In the genomic region with DNA sequence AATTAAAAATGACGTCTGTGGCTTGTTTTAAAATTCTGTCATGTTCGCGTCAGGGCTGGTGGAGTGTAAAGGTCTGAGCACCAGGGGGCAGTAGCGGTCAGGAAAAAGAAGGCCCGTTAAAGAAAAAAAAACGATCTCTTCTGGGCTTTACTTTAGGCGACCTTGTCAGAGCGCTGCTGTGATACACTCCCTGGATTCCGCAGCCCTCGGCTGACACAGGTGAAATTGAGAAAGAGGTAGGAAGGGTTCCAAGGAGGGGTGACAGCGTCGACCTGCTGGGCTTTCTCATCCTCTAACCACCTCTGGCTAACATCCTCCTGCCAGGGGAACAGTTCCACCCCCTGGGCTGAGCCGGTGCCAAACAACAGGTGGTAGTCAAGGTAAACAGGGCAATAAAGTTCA, we compare ENCODE assay signal across 8 mouse cellular contexts. TPM values are rescaled to one million over a fixed set of nuclear protein-coding genes. Genes with fewer than 3 reads are reported as not detected.
DNase-seq lines count a peak whose midpoint lies in the region; ATAC-seq and TF ChIP-seq lines count a peak whose summit lies in the region.

No protein-coding gene starts in this region.

- H3K9me3 ChIP-seq in MEL (replicated peaks; ENCODE audit: insufficient read depth, low read length), result no peaks in the 10 kb centered on the region
- no peaks in the 10 kb centered on the region for H3K9me3 ChIP-seq in lung, embryonic 15.5 days

- no peaks in the 10 kb centered on the region for H3K79me2 ChIP-seq in MEL (ENCODE audit: control insufficient read depth, insufficient read depth, low read length, poor library complexity)

- peak overlapping the region; percentile 65 for H3K9ac ChIP-seq in MEL (ENCODE audit: control insufficient read depth, low read depth, low read length, poor library complexity, severe bottlenecking)
- H3K9ac ChIP-seq in lung, embryonic 15.5 days, result no peak overlapping the region

- 2% methylated on average over 13 of the region's 13 CpGs for WGBS in kidney, adult 2 months
- 4% methylated on average over 13 of the region's 13 CpGs for WGBS in lung, embryonic 15.5 days
- WGBS in olfactory bulb, adult 2 months, result 5% methylated on average over 13 of the region's 13 CpGs

- peaks cover 0 to 6% of the 10 kb centered on the region in 2 experiments; a peak in 2 of 4 replicates for H3K36me3 ChIP-seq in MEL (ENCODE audit: control insufficient read depth in 1 of 2, insufficient read depth in 2 of 2, low read length in 2 of 2)
- no peaks in the 10 kb centered on the region for H3K36me3 ChIP-seq in kidney, adult 2 months (ENCODE audit: control insufficient read depth, insufficient read depth, low read length)
- H3K36me3 ChIP-seq in lung, embryonic 15.5 days, result no peaks in the 10 kb centered on the region

- TF ChIP-seq EP300 in MEL (IDR thresholded peaks at IDR 0.05; ENCODE audit: low read depth in 1 of 2, low read length in 2 of 2), result no peak

- H3K4me3 ChIP-seq in MEL (ENCODE audit: control insufficient read depth in 1 of 2, insufficient read depth in 1 of 2, low read depth in 2 of 2, low read length in 2 of 2), result peak overlapping the region; percentile 64 to 70
- peak overlapping the region; percentile 36; the same call in 1 of the 2 replicates for H3K4me3 ChIP-seq in kidney, adult 2 months (ENCODE audit: insufficient read depth, low read depth, low read length)
- no peak overlapping the region for H3K4me3 ChIP-seq in lung, embryonic 15.5 days
- no peak overlapping the region for H3K4me3 ChIP-seq in olfactory bulb, adult 2 months (ENCODE audit: insufficient read depth, low read depth, low read length)

- H3K27ac ChIP-seq in MEL (ENCODE audit: control insufficient read depth, low read depth, low read length), result no peak overlapping the region
- H3K27ac ChIP-seq in kidney, adult 2 months (ENCODE audit: insufficient read depth, low read depth, low read length), result peak overlapping the region; percentile 73
- H3K27ac ChIP-seq in lung, embryonic 15.5 days, result no peak overlapping the region
- no peak overlapping the region for H3K27ac ChIP-seq in olfactory bulb, adult 2 months (ENCODE audit: insufficient read depth, low read depth, low read length)

- DNase-seq in B cell, adult 2 months, result peak; percentile 84 to 86
- peak; percentile 91 for DNase-seq in MEL (ENCODE audit: low read depth, low spot score)
- DNase-seq in embryo, embryonic 10.5 days (ENCODE audit: low spot score), result peak; percentile 86
- peak; percentile 71 for DNase-seq in kidney, adult 2 months
- DNase-seq in yolk sac, embryonic 10.5 days (ENCODE audit: low spot score), result peak; percentile 61

- no peaks in the 10 kb centered on the region for H3K27me3 ChIP-seq in MEL (ENCODE audit: control insufficient read depth in 1 of 2, insufficient read depth in 2 of 2, low read length in 2 of 2)
- H3K27me3 ChIP-seq in kidney, adult 2 months (replicated peaks; ENCODE audit: control insufficient read depth, insufficient read depth, low read length), result 0 out of 2 replicates have a peak, but pooled peaks cover 1% of the 10 kb centered on the region
- H3K27me3 ChIP-seq in lung, embryonic 15.5 days, result no peaks in the 10 kb centered on the region

- peaks cover 0 to 9% of the 10 kb centered on the region in 2 experiments; a peak in 1 of 4 replicates for H3K4me1 ChIP-seq in MEL (ENCODE audit: control insufficient read depth in 1 of 2, insufficient read depth in 2 of 2, low read length in 2 of 2)
- H3K4me1 ChIP-seq in kidney, adult 2 months (ENCODE audit: control insufficient read depth, insufficient read depth, low read length), result peaks cover 3% of the 10 kb centered on the region; the same call in 1 of the 2 replicates
- 0 out of 2 replicates have a peak, but pooled peaks cover 3% of the 10 kb centered on the region for H3K4me1 ChIP-seq in lung, embryonic 15.5 days
- H3K4me1 ChIP-seq in olfactory bulb, adult 2 months (ENCODE audit: control insufficient read depth, insufficient read depth, low read length), result no peaks in the 10 kb centered on the region

- peak; percentile 84 for TF ChIP-seq RAD21 in MEL (IDR thresholded peaks at IDR 0.05; ENCODE audit: low read depth, low read length)

- no peak for TF ChIP-seq POLR2A in MEL (IDR thresholded peaks at IDR 0.05; ENCODE audit: control insufficient read depth in 1 of 2, insufficient read depth in 1 of 2, low read depth in 1 of 2, low read length in 2 of 2, poor library complexity in 1 of 2)
- TF ChIP-seq POLR2A in kidney, adult 2 months (IDR thresholded peaks at IDR 0.05; ENCODE audit: low read depth, low read length), result no peak
- TF ChIP-seq POLR2A in olfactory bulb, adult 2 months (IDR thresholded peaks at IDR 0.05; ENCODE audit: insufficient read depth, low read depth, low read length), result no peak

- TF ChIP-seq CTCF in MEL (IDR thresholded peaks at IDR 0.05 in 2 of 3, conservative IDR thresholded peaks at IDR 0.05 in 1 of 3; ENCODE audit: control insufficient read depth in 1 of 3, insufficient read depth in 1 of 3, low read depth in 2 of 3, low read length in 3 of 3, poor library complexity in 1 of 3, severe bottlenecking in 1 of 3), result peak; percentile 77 to 89 (median 86)
- peak; percentile 77 for TF ChIP-seq CTCF in kidney, adult 2 months (conservative IDR thresholded peaks at IDR 0.05; ENCODE audit: insufficient read depth, insufficient read length, low read depth, low read length)
- TF ChIP-seq CTCF in olfactory bulb, adult 2 months (IDR thresholded peaks at IDR 0.05; ENCODE audit: insufficient read depth, low read depth, low read length), result peak; percentile 29; the same call in 1 of the 2 replicates

- H3K4me2 ChIP-seq in lung, embryonic 15.5 days, result peak overlapping the region; percentile 47

- peak; percentile 63 for ATAC-seq in granulocyte monocyte progenitor cell, adult 5-6 weeks (replicated peaks; ENCODE audit: poor library complexity, severe bottlenecking)
- ATAC-seq in lung, embryonic 15.5 days (ENCODE audit: borderline replicate concordance, extremely low read depth, low FRiP score, low TSS enrichment), result peak; percentile 35; the same call in 1 of the 2 replicates

TF ChIP-seq in MEL, 35 proteins besides CTCF, POLR2A, EP300 and RAD21 (continues in another document):
- no peak for TF ChIP-seq CHD1 (IDR thresholded peaks at IDR 0.05; ENCODE audit: low read depth, low read length)
- TF ChIP-seq ETS1 (IDR thresholded peaks at IDR 0.05; ENCODE audit: low read depth, low read length), result no peak
- no peak for TF ChIP-seq TAL1 (IDR thresholded peaks at IDR 0.05; ENCODE audit: low read length)
- no peak for TF ChIP-seq MAX (IDR thresholded peaks at IDR 0.05; ENCODE audit: low read length)
- TF ChIP-seq UBTF (IDR thresholded peaks at IDR 0.05; ENCODE audit: borderline replicate concordance, insufficient read depth, low read depth, low read length), result no peak
- TF ChIP-seq GABPA (IDR thresholded peaks at IDR 0.05; ENCODE audit: low read depth, low read length), result no peak
- TF ChIP-seq ELF1 (IDR thresholded peaks at IDR 0.05; ENCODE audit: low read depth, low read length), result no peak
- TF ChIP-seq SMC3 (IDR thresholded peaks at IDR 0.05; ENCODE audit: low read depth, low read length), result peak; percentile 79
- TF ChIP-seq RCOR1 (IDR thresholded peaks at IDR 0.05; ENCODE audit: low read depth, low read length), result no peak; the same call in 1 of the 2 replicates
- no peak for TF ChIP-seq NRF1 (IDR thresholded peaks at IDR 0.05; ENCODE audit: insufficient read depth, low read depth, low read length, poor library complexity, severe bottlenecking)
- TF ChIP-seq SIN3A (IDR thresholded peaks at IDR 0.05; ENCODE audit: low read length), result peak; percentile 18; the same call in 1 of the 2 replicates
- TF ChIP-seq MAZ (IDR thresholded peaks at IDR 0.05; ENCODE audit: low read depth, low read length), result no peak
- TF ChIP-seq HCFC1 (IDR thresholded peaks at IDR 0.05; ENCODE audit: low read depth, low read length), result no peak
- no peak for TF ChIP-seq GATA1 (IDR thresholded peaks at IDR 0.05; ENCODE audit: low read depth, low read length)
- TF ChIP-seq USF2 (IDR thresholded peaks at IDR 0.05; ENCODE audit: borderline replicate concordance in 1 of 2, insufficient read depth in 1 of 2, low read depth in 1 of 2, low read length in 2 of 2), result no peak
- peak; percentile 96 for TF ChIP-seq ZNF384 (IDR thresholded peaks at IDR 0.05; ENCODE audit: low read depth, low read length)
- TF ChIP-seq CHD2 (IDR thresholded peaks at IDR 0.05; ENCODE audit: low read length), result no peak
- peak; percentile 20; the same call in 1 of the 2 replicates for TF ChIP-seq MXI1 (IDR thresholded peaks at IDR 0.05; ENCODE audit: low read depth, low read length)
- TF ChIP-seq MEF2A (IDR thresholded peaks at IDR 0.05; ENCODE audit: extremely low read depth, insufficient replicate concordance, low read depth, low read length, poor library complexity, severe bottlenecking), result no peak
- peak; percentile 75; the same call in 1 of the 2 replicates for TF ChIP-seq TBP (IDR thresholded peaks at IDR 0.05; ENCODE audit: low read depth, low read length)
- no peak for TF ChIP-seq POLR2AphosphoS5 (IDR thresholded peaks at IDR 0.05; ENCODE audit: borderline replicate concordance, low read depth, low read length)
- no peak for TF ChIP-seq POLR2AphosphoS2 (IDR thresholded peaks at IDR 0.05; ENCODE audit: low read length)
- no peak for TF ChIP-seq E2F4 (IDR thresholded peaks at IDR 0.05; ENCODE audit: borderline replicate concordance, low read depth, low read length)
- TF ChIP-seq ZC3H11A (IDR thresholded peaks at IDR 0.05; ENCODE audit: low read depth, low read length), result peak; percentile 51
- no peak for TF ChIP-seq MAFK (IDR thresholded peaks at IDR 0.05; ENCODE audit: borderline replicate concordance, low read depth, low read length)
- TF ChIP-seq KAT2A (conservative IDR thresholded peaks at IDR 0.05; ENCODE audit: low read depth, low read length), result no peak
- peak; percentile 26; the same call in 1 of the 2 replicates for TF ChIP-seq NELFE (IDR thresholded peaks at IDR 0.05; ENCODE audit: low read depth, low read length)
- no peak for TF ChIP-seq USF1 (IDR thresholded peaks at IDR 0.05; ENCODE audit: low read depth, low read length)
- TF ChIP-seq MYC (IDR thresholded peaks at IDR 0.05; ENCODE audit: low read depth, low read length), result no peak

RNA-seq across cellular contexts. Expression of a gene that starts 20.9 kb away (rescaled TPM):
- 80.0 and 91.5 TPM in 2 replicates for total RNA-seq in MEL (2012; rRNA removed)
- 100 to 1,000 TPM in 1 of 2 experiments, not detected in 1; 312 TPM for polyA plus RNA-seq in MEL (2012; ENCODE audit: insufficient read depth in 1 of 2, insufficient read length in 2 of 2, low read depth in 1 of 2, low replicate concordance in 2 of 2, missing spikeins in 1 of 2)
- total RNA-seq in granulocyte monocyte progenitor cell, adult 5-6 weeks (2014; fragmentation: Nextera tagmentation), result 285 and 301 TPM in 2 replicates
- total RNA-seq in granulocyte monocyte progenitor cell, adult 5-6 weeks (2017), result 123 and 125 TPM in 2 replicates
- 71.8 and 90.6 TPM in 2 replicates for polyA plus RNA-seq in kidney, adult 2 months (2012; rRNA removed)
- 455 TPM in 2 replicates for polyA plus RNA-seq in lung, embryonic 15.5 days (2015; fragmentation: Nextera tagmentation; extraction: Ambion mirVana)
- polyA plus RNA-seq in olfactory bulb, adult 2 months (2012; ENCODE audit: insufficient read depth, insufficient read length, low replicate concordance, missing spikeins), result 1,490 TPM in 1 of 2 replicates, not detected in the other

Comparison
In these comparisons a context has a peak if more than half of its experiments do, and no peak if none do; other contexts are left out.
1. H3K4me3 ChIP-seq: peak in MEL (2 of 2) and kidney, adult 2 months (single experiment); none in lung, embryonic 15.5 days (single experiment) and olfactory bulb, adult 2 months (single experiment).
2. CTCF ChIP-seq: peak in every context shown above with its lines; median percentile 86 in MEL; 77 in kidney, adult 2 months; 29 in olfactory bulb, adult 2 months.
3. Peak in every context shown above with its lines, with median percentiles within 50 percentile points of each other: DNase-seq.